Mouse (Mus musculus): ENCODE measurements around the gene Elovl2.
A peak's percentile ranks its signal among the peaks of the same experiment; 100 is the strongest.

Gene Elovl2

DNA sequence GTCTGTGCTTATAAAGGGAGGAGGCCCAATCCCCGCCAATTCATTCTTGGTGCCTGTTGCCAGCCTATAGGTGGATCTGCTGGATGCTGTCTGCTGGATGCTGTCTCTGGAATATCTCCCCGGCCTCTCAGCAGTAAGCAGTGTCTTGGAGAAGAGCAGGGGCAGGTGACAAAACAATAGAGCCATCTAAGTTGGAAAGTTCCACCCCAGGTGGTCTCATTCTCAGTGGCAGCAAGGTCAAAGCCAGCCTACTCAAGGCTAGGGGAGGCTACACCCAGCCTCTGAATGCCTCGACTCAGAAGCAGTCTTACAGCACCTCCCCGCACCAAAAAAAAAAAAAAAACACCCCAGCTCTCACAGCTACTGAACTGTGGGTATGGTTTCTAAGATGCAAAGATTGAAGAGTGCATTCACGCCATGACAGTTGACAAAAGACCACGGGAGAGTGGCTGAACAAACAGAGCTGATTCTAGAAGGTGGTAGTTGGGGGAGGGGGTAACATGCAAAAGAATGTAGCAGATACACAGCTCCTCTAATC is 74.7 kb downstream of the Elovl2 start:
- DNase-seq (ENCODE audit: low read depth) = no peak

GRCm38 (mm10) chr13:41134901-41135300 is 85.3 kb downstream of the Elovl2 start:
- DNase-seq (ENCODE audit: low read depth) = peak; percentile 68

Data from naive thymus-derived CD4-positive, alpha-beta T cell, adult 2 months (primary cell).